Mouse (Mus musculus) thymus, adult 18-20 months (tissue): ENCODE measurements around the gene Slc27a1.
A peak's percentile ranks its signal among the peaks of the same experiment; 100 is the strongest.
"Not testable (repeated sequence)": the region's sequence is repeated elsewhere in the genome, so short reads cannot be mapped to it uniquely, and the experiment has no call there.

ENCODE experiments used
- DNase-seq, 2 experiments: peaks; one replicate each; pipeline ENCODE4 v3.0.0; 2022; ENCODE audit warnings: mixed read lengths in 2 of 2

Slc27a1 gene

DNA sequence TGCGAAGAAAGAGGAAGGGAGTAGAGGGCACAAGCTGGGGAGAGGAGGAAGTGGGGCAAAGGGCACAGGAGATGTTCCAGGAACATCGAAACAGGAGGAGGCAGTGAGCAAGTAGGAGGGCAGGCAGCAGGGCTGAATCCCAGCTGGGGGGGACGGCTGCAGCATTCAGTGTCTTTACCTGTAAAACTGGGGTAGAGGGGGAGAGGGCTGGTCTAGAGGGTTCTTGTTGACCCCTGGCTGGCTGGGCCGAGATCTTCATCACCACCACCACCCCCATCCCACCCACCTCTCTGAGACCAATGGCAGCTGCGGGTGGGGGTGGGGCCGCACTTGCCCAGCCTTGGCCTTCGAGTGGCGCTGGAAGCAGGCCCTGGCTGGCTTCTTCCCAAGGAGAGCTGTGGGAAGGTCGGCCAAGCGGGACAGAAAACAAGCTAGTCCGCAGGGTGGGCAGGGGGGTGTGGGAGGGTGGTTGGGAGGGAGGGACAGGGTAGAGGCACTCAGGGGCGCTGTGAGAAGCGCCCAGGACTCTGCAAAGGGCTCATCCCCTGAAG lies at the start of gene Slc27a1:
TSS of gene Slc27a1 (plus strand) at position 496 of the 551 bp plus-strand sequence.
- DNase-seq = no peak

DNA sequence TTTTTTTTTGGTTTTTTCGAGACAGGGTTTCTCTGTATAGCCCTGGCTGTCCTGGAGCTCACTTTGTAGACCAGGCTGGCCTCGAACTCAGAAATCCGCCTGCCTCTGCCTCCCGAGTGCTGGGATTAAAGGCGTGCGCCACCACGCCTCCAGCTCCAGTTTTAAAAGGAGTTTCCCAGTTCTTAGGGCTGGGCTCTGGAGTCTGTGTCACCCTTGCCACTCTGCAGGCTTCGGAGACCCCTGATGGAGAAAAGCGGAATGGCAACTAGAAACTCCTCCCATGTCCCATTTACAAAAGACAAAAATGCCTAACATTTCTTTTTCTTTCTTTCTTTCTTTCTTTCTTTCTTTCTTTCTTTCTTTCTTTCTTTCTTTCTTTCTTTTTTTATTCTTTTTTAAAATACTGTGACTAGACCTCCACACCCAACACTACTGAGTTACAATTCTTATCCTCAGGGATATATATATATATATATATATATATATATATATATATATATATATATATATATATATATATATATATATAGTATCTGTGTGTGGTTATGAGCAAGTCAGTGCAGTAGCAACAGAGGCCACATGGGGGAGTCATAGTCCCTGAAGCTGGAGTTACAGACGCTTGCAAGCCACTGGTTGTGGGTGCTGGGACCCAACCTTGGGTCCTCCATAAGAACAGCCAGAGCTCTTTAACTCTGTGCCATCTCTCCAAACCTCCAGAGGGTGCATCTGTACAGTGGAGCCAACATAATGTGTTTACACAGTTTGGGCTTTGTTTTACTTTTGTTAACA lies 49.5 kb upstream of the Slc27a1 start:
- not testable (repeated sequence) for DNase-seq

DNA sequence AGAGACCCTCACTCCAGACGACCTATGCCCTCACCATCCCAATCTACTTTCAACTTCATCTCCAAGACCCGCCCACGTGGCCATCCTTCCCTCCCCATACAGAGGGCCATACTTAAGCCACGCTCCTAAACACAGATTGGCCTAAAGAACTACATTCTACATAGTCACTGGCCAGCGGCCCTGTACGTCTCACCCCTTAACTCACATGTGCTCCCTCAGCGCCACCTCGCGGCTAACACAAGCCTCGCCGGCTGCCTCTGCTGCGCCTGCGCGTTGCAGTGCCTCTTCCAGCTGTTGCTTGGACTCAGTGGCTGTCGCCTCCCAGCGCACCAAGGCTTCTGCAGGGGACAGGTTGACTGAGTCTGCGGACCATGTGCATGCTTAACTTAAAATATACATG lies 47.0 kb upstream of the Slc27a1 start:
- DNase-seq = peak; percentile 88 to 89

DNA sequence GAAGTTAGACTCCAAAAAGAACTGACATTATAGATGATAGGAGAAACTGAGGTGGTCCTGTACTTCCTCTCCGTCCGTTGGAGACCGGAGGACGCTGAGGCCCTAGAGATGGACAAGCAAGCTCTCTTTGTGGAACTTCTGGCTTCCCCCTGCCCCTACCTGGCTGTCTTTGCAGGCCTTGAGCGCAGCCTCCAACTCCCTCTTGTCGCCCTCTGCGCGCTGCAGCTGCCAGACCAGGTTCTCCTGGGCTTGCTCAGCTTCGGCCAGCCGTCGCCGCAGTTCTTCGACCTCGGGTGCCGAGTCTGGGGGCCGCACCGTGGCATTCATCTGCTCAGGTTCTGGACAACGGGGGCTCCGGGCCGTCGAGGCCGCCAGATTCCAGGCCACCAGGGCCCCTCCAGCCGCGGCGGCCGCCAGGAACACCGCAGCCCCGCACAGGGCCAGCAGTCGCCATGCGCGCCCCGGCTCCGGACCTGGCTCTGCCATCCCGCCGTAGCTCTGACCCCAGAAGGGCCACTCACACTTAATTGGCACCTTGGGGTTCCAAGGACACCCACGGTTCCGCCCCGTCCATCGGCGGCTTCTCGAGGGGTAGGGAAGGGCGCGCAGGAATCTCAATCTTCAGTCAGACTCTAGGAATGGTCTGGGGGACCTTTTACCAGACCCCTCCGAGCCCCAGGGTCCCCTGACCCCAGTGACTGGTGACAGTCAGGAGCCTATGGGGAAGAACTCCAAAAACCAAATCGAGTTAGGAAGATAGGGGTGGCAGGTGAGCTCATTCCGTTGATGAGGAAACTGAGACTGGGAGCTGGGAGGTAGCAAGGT lies 43.2 kb upstream of the Slc27a1 start, which contains the start of gene Ccdc194:
TSS of gene Ccdc194 (minus strand) at position 486 of the 825 bp plus-strand sequence.
- no peak for DNase-seq

DNA sequence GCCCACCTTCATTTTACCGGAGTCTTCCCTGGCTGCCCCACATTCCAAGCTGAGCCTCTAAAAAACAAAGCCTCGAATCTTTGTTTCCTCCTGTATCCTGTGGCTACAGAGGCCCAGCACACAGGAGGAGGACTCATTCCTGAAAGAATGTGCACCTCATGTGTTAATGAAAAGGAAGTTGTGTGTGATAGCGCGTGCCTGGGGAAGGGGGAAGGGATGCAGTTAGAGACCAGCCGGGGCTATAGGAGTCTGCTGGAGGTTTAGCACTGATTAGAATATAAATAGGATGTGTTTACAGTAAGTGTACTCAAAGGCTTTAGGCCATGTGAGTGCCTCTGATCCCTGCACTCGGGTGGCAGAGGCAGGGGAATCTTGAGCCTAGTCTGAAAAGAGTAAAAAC lies 42.4 kb upstream of the Slc27a1 start:
- no peak for DNase-seq

DNA sequence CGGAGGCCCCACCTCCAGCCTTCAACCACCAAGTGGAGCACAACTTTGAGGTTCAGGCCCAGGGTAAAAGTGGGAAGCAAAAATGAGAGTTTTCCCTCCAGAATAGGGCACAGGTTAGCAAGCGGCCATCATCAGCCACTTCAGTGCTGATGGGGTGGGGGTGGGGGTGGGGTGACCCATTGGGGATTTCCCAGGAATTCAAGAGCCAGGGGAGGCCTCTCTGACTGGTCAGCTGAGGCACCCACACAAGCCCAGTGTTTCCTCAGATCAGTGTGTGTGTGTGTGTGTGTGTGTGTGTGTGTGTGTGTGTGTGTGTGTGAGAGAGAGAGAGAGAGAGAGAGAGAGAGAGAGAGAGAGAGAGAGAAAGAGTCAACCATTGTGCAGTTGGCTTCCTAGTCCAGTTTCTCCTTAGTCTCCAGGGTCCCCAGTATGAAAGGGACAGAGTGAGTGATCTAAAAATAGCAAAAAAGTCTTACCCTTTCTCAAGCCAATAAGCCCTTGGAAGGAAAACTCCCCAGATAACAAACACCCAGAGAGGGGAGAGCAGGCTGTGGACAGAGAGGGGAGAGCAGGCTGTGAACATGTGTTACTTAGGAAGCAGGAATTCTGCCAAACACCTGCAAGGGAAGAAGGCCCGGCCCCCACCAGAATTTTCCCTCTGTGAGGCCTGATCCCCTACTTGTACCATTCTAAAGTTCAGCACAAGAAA lies 41.4 kb upstream of the Slc27a1 start:
- no peak for DNase-seq

DNA sequence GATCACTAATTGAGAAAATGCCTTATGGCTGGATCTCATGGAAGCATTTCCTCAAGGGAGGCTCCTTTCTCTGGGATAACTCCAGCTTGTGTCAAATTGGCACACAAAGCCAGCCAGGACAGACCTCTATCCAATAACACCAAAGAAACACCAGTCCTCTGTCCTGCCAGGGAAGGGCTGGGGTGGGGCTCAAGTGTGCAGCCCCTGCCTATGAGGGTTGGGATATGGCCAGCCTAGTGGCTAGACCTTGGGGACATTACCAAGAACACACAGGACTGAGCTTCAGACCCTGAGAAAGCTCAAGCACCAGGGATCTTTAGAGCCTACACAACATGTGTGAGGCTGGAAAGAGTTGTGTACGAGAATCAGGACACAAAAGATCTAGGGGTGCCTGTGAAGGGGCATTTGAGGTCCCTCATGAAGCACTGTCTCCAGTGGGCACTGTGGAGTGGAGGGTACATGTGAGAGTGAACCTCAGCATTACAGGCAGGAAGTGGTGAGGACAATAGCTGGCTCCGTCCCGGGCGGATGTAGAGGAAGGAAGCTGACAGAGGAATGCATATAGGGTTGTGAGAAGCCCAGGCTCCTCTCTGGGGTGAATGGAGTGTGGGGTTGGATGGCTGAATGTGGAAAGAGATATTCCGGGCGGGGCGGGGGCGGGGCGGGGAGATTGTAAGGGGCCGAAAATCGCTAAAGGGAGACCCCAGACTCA lies 40.2 kb upstream of the Slc27a1 start:
- DNase-seq = no peak

DNA sequence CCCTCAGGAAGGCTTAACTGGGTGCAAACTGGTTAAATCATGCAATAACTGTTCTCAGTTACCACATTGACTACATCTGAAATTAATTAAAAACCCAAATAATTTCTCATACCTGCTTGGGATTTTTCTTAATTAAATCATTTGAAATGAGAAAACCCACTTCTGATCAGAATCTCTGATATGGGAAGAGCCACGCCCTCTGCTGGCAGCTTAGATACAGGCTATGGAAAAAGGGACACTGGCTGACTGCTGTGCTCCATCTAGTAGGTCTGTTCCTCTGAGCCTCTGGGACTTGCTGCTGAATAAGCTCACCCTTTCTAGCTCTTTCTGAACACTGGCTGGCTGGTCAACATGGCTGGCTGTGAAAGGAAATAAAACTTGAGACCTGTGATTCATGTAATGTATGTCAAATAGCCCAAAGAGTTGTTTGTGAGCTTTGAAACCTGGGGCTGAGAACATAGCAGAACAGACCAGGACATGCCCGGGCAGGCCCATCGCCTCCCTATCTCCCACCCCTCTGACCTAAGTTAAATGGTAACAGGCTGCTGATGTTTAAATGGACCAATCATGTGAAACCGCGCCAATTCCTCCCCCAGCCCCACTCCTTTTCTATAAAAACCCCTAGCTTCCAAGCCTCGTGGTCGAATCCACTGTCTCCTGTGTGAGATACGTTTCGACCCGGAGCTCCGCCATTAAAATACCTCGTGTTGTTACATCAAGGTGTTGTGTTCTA lies 37.8 kb upstream of the Slc27a1 start:
- not testable (repeated sequence) for DNase-seq

DNA sequence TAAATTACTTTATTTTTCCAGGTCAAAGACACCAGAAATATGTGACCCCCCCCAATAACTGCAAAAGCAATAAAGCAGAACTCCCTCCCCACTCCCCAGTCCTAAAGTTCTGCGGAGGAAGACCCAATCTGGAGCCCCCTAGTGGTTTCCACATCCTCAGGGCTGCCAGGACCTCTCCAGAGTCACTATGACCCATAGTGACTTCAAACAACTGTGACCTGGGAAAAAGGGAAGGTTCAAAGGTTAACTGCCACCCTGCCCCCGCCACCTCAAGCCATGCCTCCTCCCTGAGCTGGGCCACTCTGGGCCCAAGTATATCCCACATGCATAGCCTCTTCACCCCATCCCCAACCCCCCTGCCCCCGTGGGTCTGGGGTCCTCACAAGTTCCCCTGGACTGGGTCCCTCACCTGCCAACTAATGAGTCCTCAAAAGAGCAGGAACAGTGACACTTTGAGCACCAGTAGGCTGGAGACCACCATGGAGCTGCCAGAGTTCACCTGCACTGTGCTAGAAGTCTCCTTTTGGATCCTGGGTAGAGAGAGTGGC lies 34.3 kb upstream of the Slc27a1 start:
- DNase-seq = peak in 1 of 2 experiments; percentile 16

DNA sequence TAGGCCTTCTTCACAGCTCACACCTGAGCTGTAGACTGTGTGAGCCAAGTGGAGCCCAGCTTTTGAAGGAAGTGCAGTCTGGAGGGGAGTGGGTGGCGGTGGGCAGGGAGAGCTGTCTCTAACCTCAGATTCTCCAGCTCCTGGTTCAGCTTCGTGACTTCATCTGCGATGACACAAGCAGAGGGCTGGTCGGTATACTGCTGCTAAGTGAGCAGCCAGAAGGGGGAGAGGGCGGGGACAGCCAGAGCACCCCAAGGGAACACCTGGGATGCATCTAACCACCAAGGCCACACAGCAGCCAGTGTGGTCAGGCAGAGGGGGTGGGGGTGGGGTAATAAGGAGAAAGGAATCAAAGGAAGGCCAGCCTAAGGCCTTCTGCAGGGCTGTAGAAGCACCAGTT lies 33.0 kb upstream of the Slc27a1 start:
- peak; percentile 41 to 60 for DNase-seq

DNA sequence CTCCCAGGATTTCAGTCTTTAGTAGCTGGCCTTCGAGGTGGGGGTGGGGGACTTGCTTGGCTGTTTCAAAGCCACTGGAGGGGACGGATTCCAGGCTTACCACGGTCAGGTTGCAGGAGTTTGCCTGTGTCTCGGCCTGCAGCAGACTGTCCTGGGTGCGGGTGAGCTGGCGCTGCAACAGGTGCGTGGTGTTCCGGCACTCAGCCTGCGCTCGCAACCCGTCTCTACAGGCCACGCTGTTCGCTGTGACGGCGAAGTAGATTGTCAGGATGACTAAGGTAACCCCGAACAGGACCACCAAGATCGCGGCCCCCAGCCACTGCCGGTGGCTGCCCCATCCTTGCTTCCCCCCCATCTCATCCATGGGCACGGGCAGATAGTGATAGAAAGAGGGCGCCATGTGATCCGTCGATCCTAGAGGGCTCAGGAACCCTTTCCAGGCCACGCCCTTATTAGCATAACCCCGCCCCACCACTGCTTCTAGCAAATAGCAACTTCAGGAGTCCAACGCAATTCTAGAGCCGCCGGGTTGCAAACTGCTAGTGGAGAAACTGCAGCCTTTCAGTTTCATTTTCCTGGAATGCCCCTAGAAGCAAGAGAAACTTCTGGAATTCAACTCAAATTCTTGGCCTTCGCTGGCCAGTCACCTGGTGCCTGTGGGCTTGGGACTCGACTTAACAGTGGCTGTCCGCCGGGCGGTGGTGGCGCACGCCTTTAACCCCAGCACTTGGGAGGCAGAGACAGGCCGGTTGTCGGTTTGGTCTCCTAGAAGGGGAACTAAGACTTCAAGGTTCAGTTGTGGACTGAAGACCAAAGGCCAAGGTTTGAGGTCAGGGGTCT lies 31.4 kb upstream of the Slc27a1 start, which contains the start of gene Bst2:
TSS of gene Bst2 (minus strand) at position 429 of the 840 bp plus-strand sequence.
- peak; percentile 77 to 88 for DNase-seq

DNA sequence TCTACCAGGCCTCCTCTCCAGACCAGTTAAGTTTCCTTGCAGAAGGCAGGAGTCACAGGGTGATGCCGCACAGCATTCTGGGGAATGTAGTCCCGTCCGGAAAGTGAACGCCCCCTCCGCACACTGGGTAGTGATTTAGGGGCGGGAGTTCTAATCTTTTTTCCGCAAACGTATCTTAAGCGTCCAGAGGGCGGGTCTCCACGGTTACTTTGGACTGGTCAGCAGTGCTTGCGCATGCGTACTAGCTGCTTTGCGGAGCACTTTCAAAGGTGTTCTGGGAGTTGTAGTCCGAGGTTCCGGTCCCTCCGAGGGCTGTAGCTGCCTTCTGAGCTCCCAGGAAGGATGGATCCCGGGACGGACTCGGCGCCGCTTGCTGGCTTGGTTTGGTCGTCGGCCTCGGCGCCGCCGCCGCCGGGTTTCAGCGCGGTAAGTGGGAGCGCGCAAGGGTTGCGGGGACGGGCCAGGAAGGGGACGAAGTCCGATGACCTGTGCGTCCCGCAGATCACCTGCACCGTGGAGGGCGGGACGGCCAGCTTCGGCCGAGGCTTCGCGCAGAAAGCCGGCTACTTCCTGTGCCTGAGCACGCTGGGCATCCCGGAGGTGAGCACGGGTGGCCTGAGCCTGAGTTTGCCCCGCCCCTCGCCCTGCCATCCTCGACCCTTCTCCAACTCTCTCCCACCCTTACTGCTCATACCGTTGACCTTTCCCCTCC lies 25.9 kb upstream of the Slc27a1 start, which contains the start of gene Mvb12a:
TSS of gene Mvb12a (plus strand) at position 291 of the 712 bp plus-strand sequence.
- DNase-seq = peak; percentile 91 to 96

DNA sequence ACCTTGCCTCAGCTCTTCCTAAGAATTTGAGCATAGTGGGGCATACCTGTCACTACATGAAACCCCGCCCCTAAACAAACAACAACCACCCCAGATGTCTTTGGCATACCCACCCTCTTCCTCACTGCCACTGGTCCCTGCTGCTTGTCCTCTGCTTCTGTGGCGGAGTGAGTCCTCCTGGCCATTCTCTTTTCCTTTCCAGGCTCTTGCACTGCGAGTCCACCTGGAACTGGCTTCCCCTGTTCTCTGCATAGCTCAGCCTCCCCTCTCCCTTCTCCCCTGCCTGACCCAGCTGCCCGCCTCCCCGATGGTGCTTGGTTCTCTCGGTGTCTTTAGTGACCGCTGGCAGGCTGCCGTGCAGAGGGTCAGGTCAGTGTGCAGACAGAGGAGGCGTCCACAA lies 24.9 kb upstream of the Slc27a1 start:
- DNase-seq = no peak

DNA sequence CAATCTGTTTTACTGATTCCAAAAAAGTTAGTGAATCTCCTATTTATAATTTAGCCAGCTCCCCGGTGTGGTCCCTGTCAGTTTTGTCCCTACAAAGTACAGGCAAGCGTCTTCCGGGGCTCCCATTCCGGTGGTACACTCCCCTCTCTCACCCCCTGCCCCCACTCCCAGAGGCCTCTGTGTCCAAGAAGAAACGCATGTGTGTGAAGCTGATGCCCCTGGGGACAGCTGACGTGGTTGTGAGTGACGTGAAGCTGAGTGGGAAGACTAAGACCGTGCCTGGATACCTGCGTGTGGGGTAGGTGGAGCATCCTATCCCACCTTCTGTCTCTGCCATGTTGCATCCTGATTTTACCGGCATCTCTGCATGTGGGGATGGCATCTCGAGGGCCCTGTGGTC lies 23.6 kb upstream of the Slc27a1 start:
- DNase-seq = no peak

DNA sequence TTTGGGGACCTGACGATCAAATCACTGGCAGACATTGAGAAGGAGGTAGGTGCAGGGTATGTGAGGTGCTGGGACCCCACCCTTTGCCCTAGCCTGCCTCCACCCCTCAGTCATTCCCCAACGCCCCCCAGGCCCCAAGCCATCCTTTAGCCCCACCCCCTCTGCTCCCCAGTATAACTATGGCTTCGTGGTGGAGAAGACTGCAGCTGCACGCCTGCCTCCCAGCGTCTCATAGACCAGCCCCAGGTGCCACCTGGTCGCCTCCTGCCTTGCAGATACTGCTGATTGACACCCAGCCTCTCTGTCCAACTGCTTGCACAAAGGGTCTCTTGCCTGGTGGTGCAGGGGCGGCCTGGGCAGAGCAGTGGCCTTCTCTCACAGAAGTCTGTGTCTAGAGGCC lies 21.1 kb upstream of the Slc27a1 start:
- peak; percentile 60 to 68 for DNase-seq

DNA sequence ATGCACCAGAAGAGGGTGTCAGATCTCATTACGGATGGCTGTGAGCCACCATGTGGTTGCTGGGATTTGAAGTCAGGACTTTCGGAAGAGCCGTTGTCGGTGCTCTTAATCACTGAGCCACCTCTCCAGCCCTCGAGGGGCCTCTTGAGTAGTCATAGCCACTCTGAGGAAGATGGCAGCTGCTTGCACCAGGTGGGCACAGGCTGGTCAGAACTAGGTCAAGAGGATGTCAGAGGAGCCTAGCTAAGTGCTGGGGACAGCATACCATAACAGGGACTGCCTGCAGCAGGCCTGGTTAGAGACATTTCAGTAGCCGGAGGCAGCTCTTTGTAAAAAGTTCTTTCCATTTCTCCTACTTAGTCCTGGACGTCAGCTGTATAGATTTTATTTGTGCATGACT lies 17.9 kb upstream of the Slc27a1 start:
- DNase-seq = no peak

DNA sequence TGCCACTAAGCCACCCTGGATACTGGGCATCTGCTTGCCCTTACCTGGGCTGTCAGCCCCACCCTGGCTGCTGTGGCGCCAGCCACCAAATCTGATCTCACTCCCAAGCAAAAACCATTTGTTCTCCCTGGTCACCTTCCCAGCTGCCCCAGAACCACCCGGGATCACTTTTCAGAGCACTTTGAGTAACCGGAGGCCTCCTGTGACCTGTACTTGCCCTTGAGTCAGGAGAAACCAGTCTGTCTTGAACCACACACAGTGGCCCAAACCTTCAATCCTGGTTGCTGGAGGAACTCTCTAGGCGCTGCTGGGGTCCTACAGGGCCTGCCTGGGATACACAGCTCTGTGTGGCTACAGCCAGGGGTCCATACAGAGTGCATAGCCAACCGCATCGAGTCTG lies 15.9 kb upstream of the Slc27a1 start:
- DNase-seq = no peak

DNA sequence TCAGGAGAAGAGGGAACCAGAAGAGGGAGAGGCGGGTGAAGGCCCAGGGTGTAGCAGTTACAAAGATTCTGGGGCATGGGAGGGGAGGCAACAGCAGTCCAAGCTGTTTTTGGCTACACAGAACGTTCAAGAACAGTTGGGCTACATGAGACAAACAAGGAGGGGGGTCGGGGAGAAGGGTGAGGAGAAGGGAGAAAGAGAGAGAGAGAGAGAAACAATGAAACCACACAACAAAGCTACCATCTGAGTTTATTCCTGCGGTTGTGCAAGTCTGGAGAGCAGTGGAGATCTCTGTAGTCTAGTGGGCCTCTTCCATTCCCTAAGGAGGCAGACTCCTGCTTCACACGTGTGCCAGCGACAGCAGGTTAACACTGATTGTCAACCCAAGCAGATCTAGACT lies 14.7 kb upstream of the Slc27a1 start:
- no peak for DNase-seq

DNA sequence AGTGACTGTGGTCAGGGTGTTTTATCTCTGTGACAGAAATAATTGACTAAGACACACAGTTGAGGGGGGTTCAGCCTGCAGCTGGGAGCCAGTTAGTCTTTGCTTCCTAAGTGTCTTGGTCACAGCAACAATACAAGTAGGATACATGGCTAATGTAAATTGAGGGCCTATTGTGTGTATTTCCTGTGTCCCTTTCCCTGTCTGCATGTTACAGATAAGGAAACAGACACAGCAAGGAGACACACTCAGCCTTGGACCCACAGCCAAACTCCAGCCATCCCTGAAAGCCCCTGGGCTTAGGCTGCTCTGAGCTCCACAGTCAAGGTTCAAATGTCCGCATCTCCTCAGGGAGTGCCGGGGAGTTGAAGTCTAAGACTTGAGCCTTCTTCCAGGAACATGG lies 14.0 kb upstream of the Slc27a1 start:
- no peak for DNase-seq
